Mouse (Mus musculus) layer of hippocampus, postnatal 14 days (tissue): ENCODE data around the gene Gm45785. TPM values are rescaled to one million over a fixed set of nuclear protein-coding genes. Genes with fewer than 3 reads are reported as not detected.

ENCODE experiments used
- DNase-seq, 2 experiments: peaks; one replicate each; pipeline ENCODE4 v3.0.0; 2021 to 2022; ENCODE audit warnings: low spot score in 2 of 2, mixed read lengths in 1 of 2
- total RNA-seq, 2 experiments: library from RNA; stranded (reverse); gene quantifications; 2 replicates each; pipeline ENCODE4 v1.2.3; 2021

The Gm45785 gene
- total RNA-seq, 2 experiments from 2014 or later = 1.6 TPM; not detected in 1

DNA sequence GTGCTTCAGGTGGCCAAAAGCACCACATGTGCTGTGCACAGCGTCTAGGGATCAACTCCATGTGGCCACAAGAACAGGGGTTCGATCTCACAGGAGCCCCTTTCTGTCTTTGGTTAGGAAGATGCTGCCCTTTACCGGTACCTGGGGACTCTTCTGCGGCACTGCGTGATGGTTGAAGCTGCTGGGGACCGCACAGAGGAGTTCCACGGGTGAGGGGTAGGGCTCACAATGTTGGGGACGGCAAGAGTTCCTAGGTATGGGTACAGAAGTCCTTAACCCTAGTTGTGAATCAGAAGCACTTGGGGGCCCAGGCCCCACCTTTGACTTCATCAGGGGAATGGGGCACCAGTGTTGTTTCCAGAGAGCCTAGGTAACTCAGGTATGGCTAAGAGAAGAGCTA lies 2.6 kb upstream of the Gm45785 start:
- DNase-seq = no peak

DNA sequence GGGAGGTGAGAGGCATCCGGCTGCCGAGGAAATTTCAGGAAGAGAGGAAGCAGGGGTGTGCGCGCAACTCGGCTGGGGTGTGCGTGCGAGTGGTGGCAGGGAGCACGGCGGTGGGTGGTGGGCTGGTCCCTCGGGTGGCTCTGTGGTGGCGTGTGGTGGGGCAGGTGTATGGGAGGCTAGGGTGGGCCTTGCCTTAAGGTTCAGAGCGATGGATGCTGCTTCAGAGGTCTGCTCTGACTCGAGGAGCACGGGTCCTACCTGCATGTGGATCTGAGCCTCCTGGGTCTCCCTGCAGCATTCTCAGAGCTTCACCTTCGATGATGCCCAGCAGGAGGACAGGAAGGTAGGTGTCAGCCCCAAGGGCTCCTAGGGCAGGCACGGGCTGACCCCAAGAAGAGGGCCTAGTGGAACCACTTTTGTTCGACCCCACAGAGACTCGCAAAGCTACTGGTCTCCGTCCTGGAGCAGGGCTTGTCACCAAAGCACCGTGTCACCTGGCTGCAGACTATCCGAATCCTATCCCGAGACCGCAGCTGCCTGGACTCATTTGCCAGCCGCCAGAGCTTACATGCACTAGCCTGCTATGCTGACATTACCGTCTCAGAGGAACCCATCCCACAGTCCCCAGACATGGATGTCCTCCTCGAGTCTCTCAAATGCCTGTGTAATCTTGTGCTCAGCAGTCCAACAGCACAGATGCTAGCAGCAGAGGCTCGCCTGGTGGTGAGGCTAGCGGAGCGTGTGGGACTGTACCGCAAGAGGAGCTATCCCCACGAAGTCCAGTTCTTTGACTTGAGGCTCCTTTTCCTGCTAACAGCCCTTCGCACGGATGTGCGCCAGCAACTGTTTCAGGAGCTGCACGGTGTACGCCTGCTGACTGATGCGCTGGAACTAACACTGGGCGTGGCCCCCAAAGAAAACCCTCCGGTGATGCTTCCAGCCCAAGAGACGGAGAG lies 1.7 kb upstream of the Gm45785 start, which contains the start of gene Bet1l:
Gene Bet1l (minus strand): TSS at position 28 of the 956 bp plus-strand sequence.
- DNase-seq = peak in 1 of 2 experiments; percentile 19

DNA sequence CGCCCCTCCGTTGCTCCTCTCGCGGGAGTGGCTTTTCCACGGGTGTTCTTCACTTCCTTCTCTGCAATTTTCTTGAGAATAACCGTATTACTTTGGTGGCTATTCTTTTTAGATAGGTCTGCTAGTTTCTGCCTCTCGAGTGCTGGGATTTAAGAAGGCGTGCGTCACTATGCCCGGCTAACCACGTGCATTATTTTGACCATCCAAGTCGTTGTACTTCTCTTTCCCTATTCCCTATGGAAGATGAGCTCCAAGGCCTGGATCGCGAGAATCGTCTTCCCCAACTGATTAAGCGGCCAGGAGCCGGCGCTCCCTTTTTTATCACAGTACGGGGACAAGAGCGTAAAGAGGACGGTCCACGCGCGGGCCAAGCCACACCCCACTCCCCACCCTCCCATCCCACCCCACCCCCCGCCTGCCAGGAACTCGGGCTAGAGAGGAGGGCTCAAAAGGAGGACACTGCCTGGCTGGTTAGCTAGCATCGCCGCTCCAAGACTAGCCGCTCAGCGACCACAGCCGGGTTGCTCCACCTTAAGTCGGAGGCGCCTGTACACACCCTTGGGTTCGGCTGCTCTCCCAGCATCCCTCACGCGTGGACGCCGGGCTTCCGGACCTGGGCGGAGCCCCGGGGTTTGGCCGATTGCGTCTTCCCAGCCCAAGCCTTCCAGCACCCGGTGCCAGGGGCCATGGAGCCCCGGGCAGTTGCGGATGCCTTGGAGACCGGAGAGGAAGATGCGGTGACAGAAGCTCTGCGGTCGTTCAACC lies 836 bp upstream of the Gm45785 start, which contains the start of gene Ric8a:
Gene Ric8a (plus strand): TSS at position 173 of the 765 bp plus-strand sequence.
- peak; percentile 81 to 86 for DNase-seq

DNA sequence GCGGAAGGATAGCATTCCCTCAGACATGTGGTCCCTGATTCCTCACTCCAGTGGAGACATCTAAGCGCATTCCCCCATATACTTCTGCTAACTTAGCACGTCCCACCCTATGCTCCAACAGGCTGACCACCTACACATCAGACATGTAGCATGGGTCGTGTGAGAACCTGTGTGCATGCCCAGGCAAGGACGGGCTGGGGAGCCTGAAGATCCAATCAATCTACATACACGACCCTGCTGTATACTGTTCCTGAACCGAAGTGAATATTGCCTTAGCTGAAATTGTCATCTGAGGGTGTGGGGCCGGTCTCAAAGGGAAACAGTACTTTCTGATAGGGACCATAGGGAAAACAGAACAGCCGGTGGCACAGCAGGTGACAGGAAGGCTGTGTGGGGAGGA lies 950 bp downstream of the Gm45785 start:
- DNase-seq = no peak

DNA sequence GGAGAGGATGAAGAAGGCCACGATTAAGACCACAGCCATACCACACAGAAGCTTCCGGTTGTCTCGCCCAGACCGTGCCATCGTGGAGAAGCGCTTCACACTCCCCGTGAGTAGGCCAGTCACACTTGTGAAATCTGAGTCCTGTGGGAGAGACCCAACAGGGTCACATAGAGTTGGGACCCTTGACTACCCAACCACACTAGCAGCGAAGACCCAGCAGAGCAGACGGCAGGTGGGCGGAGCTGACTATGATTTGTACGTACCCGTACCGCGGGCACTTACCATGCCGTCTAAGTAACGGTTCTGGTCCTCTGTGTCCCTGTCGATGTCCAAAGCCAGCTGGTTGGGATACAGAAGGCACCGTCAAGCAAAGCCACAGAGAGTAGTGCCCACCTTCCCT lies 1.6 kb downstream of the Gm45785 start:
- DNase-seq = no peak

DNA sequence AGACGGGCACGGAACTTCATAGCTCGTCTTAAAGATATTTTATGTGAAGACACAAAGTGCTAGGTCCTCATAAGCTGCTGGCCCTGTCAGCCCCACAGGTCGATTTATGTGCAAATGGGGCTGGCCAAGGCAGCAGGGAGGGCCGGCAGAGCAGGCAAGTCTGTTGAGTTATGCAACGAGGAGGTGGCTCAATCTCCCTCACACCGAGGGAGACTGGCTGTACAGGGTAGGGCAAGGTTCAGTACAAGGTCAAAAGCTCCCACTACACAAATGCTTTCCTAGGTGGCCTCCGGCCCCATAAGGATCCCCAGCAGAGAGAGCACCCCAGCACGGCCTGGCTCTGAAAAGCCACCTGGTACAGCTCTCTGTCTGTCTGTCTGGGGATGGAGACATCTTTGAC lies 2.7 kb downstream of the Gm45785 start:
- no peak for DNase-seq

DNA sequence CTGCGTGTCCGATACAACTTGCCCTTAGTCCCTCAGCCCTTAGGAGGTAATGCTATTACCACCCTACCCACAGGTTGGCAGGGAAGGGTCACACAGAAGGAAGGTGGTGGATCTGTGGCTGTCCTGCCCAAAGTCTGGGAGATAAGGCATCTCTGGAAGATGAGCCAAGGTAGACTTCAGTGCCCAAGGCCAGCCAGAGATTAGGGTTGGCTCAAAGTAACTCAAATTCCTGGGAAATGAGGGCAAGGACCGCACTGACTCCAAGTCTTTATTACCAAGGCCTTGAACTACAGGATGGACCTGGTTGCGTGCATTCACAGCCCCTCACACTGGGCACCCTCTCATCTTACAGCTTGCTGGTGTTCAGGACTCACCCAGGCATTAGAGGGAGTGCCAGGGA lies 4.2 kb downstream of the Gm45785 start:
- DNase-seq = no peak

DNA sequence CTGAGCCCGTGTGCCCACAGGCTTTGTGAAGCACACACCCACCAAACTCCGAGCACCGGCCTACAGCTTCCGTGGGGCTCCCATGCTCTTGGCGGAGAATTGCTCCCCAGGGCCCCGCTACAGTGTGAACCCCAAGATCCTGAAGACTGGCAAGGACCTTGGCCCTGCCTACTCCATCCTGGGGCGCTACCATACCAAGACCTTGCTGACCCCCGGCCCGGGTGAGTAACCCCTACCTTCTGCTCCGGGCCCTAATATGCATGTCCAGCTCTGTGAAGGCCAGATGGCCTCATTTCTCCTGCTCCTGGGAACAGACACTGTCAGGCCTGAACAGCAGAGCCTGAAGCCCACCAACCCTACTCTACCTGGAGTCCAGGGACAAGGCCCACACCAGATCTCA lies 7.5 kb downstream of the Gm45785 start:
- DNase-seq = no peak

DNA sequence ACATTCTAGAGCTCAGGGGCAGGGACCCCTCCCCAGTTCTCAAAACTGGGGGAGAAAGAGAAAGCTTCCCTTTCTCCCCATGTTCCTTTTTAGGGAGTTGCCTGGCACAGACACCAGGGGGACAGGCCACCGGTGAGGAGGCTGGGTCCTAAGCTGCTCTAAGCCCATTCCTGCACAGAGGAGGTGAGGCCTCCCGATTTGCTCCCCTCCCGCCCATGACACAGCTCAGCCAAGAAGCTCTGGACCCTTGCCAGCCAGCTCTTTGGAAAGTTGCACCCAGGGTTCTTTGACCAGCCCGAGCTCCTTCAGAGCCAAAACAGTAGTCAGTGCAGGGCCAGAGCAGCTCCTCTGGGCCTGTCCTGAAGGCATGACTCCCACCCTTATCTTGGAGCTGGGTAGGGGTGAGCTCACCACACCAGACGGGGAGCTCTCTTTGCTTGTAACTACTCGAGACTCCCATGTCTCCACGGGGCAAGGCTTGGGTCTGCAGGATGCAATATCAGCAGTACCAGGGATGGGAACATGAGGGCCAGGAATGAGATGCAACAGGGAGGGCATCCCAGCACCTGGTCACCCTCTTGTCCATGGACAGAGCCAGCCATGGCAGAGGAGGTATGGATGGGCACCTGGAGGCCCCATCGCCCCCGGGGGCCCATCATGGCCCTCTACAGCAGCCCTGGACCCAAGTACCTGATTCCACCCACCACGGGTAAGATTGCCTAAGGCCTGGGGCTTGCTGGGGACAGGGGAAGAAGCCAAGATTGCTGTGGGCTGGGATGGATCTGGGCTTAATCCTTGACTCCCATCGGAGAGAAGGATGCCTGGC lies 8.2 kb downstream of the Gm45785 start, which contains the start of gene Odf3:
Gene Odf3 (plus strand): TSS at position 51 of the 826 bp plus-strand sequence.
- peak in 1 of 2 experiments; percentile 41 for DNase-seq

DNA sequence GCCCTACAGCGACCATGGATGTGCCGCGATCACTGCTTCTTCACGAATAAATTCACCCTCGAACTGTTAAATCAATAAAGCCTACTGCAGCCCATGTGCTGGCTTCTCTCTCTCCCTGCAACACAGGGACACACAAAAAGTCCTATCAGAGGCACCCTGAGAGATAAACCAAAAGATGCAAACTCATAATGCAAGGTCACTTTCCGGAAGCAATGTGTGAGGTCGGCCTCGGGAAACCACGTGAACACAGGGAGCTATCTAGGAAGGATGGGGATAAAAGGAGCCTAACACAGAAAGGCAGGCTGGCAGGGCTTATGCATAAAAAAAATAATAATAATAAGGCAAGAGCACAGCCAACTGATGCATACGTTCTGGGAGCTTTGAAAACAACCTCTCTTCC lies 9.5 kb downstream of the Gm45785 start:
- no peak for DNase-seq

DNA sequence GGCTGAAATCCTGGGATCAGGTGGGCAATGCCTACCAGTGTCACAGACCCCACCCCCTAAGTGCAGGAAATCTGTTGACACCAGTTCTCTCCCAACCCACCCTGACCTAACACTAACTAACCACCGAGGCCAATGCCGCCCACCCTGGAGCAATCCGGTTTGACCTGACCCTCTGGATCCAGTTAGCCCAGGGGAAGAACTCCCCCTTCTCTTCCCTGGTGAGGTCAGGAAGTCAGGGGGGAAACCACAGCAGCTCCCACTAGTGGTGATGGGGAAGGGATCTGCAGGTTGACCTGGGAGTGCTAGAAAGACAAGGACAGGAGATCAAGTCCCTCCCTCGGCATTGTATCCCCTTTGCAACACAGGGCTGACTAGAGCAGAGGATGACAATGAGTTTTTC lies 10.4 kb downstream of the Gm45785 start:
- no peak for DNase-seq

DNA sequence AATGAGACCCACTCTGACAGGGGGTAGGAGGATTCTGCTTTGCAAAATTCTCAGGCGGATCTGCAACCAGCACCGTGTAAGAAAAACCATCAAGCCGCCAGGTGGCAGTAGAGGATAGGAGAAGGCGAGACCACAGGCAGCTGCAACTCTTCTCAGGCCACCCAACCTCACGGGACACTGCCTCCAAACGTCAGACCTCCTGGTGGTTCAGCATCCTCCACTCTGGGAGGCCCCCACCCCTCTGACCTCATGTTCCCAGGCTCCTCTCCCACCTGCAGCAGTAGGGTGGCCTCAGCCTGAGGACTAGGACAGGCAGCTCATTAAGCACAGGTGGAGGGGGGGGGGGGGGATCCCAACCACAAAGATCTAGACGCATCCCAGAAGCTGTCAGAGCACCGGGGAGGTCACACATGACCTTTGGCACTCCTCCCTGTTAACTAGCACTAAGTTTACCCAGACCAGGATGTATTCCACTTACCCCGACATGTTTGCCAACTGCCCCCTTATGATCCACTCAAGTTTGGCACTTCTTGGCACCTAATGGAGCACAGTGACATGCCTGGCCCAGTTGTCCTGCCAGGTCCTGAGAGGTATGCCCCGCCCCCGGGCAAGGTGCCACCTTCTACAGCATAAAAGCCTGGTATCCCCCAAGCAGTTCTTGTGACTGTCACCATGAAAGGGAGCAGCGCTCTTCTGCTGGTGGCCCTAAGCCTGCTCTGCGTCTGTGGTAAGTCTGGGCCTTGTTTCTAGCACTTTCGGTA lies 11.0 kb downstream of the Gm45785 start, which contains the start of gene Scgb1c1:
Gene Scgb1c1 (plus strand): TSS at position 643 of the 761 bp plus-strand sequence.
- DNase-seq = peak; percentile 90

DNA sequence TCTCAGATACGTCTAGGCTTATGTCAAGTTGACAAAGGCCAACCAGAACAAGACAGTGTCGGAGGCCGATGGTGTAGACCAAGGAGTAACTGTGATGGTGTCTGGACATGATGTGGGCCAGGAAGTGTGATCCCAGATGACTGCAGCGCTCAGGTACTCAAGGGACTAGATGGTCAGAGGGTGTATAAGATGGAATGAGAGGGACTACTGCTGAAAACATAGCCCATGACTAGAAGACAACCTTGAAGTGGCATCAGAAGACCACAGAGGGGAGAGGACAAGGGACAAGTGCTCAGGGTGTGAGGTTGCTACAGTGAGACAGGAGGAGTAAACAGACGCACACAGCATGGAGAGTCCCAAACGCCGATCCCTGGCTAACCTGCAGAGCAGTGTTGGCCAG lies 12.3 kb downstream of the Gm45785 start:
- no peak for DNase-seq

DNA sequence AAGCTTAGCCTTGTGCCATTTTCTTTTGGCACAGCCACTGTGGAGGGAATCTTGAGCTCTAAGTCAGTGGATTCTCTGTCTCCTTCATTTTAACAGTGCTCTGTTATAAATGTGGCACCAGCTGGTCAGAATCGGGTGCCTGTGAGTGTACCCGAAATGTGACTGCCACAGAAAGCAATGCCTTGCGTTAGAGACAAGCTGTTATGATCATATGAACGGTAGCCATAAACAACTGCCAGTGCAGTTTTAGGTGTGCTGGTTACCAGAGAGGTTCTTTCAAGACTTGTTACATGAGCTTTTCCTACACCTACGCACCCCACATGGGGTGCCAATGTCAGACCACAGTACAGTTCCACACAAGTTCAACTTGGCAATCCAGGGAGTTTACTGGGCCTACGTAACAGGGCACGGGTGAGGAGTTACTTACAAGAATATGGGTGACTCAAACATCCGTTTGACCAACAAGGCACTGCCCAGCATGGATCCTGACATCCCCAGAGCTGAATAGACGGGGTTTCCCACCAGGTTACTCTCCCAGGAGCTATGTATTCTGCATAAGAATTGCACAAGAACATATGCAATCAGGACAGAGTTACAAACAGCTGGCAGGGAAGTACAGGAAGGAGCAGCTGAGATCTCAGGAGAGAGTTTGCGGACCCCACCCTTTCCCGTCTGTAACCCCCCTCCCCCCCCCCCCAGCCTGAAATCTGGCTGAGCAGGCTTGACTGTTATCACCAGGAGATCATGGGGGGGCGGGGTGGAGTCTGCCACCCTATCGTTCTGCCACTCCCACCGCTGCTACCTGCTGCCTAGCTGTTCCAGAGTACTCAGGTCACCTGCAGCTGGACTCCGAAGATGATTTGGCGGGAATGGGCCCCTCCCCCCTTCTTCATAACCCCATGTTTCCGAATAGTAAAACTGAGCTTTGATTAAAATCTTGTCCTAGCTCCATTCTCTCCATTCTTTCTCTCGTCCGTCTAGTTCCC lies 15.1 kb downstream of the Gm45785 start:
- DNase-seq = no peak

DNA sequence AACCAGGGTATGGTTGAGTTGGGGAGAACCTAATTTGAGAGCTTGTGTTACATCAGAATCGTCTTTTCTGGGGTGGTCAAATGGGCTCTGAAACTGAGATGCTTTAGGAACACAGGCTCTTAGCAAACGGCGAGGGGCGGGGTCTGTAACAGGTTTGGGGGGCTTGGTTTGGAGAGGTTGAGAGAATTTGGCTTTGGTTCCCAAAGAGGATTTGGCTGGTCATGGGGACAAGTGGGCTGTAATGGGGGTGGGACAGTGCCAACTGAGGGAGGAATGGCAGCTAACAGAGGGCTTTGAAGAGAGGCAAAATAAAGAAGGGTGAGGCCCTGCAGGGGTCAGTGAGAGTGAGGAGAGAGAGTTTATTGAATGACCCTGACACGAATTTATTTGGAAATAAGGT lies 16.6 kb downstream of the Gm45785 start:
- no peak for DNase-seq

DNA sequence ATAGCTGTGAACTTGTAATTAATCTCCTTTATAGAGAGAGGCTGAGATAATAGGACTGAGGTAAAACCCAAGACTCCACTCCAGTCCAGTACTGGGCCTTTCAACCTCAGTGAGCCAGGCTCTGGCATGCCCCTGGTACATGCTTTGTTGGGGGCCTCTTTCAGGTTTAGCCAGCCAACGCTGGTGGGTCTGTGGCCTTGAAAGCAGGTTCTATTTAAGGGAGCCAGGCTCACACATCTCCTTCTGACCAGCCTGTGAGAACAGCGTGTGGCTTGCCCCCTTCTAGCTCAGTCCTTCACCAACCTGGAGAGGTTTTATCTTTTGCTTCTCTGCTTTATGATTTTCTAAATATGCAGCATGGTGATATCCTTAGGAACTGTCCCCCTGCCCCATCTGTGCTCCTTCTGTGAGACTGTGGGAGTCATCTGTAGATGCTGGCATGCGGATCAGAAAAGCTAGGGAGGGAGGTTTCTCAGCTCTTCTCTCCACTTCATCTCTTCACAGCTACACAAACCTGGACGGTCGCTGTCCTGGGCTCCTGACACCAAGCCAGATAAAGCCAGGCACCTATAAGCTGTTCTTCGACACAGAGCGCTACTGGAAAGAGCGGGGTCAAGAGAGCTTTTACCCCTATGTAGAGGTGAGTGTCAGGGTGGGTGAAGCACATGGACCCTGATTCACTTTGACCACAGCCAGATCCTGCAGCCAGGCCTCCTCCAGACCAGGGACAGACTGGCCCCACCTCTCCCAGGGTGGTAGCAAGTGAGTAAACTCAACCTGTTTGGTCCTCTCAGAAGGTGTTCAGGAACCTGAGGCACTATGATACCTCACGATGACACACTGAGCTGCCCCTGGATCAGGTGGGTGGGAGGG lies 19.7 kb downstream of the Gm45785 start:
- peak; percentile 39 to 69 for DNase-seq

DNA sequence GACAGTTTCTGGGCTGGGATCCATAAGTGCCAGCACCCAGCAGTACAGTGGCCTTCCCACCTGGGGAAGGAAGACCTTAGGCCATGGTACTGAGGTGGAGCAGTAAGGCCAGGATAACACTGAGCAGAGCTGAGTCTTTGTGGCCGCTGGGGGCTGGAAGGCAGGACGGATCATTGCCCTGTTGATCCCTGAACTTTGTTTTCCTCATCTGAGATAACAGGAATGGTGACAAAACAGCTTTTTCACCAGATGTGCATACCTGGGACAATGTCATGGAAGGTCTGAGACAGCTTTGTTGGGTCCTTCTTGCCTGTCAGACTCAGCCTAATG lies 20.4 kb downstream of the Gm45785 start:
- DNase-seq = no peak
